Mouse (Mus musculus): ENCODE measurements at regions not wholly inside any gene's neighbourhood (a gene's known extent, or its start where the extent isn't known, plus 50 kb on each side); places are given as distances from the start of the nearest gene placed in this dataset.

DNA sequence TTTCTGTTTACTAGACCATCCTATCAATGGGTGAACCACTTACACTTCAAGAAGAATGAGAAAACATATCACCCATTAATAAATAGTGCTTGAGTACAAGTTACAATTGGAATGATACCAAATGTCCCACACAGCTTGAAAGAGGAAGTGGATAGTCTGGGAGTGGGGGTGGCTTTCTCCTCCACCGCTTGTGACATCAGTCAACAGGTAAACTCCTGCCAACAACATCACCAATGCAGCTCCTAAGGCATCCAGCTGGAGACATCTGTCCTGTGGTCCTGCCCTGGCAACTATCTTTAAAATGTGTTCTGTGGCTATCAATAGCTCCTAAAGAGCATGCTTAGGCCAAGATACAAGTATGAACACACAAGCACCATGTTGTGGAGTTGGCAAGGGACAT, 233.7 kb upstream of the Jade1 start:
- WGBS: 57% methylated on average over 1 of the region's 1 CpGs
- H3K9me3 ChIP-seq (ENCODE audit: low read length): peaks cover 6% of the 10 kb centered on the region; the same call in 1 of the 2 replicates
- no peak for ATAC-seq (ENCODE audit: low FRiP score, low TSS enrichment)
- H3K4me3 ChIP-seq (ENCODE audit: low read length): no peak overlapping the region
- H3K4me1 ChIP-seq (ENCODE audit: insufficient read depth, low read length): peaks cover 21% of the 10 kb centered on the region
- H3K27me3 ChIP-seq (ENCODE audit: insufficient read depth, low read length): no peaks in the 10 kb centered on the region
- H3K27ac ChIP-seq (ENCODE audit: low read length): no peak overlapping the region
- no peaks in the 10 kb centered on the region for H3K36me3 ChIP-seq (ENCODE audit: insufficient read depth, low read length)
- no peak overlapping the region for H3K9ac ChIP-seq (replicated peaks; ENCODE audit: low read length)
- H3K4me2 ChIP-seq (replicated peaks; ENCODE audit: low read depth, low read length): no peak overlapping the region

DNA sequence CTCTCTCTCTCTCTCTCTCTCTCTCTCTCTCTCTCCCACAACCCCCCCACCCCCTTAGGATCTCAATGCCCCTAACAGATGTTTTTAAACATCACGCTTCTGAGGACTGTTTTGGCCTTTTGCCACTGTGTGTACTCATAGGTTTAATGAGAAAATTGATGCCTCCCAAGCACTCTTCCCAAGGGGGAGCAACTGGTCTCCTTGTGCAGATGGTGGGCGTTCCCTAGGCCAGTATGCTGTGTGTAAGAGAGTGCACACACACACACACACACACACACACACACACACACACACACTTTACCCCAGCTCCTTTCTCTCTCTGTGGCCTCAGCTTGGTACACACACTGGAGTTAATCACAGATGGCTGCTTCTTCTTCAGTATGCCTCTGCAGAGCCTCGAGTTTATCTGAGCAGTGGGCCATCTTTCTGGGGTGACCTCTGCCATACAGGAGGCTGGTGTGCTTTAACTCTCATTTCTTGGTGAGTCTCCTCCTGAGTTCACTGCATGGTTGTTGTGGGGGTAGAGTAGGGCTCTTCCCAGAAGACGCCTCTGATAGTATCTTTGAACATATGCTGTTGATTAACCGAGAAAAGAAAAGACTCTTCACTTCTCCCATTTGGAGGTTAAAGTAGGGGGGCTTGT, 236.2 kb upstream of the Jade1 start:
- no peak overlapping the region for H3K4me3 ChIP-seq (ENCODE audit: low read length)
- no peak for ATAC-seq (ENCODE audit: low FRiP score, low TSS enrichment)
- H3K4me2 ChIP-seq (replicated peaks; ENCODE audit: low read depth, low read length): no peak overlapping the region
- H3K4me1 ChIP-seq (ENCODE audit: insufficient read depth, low read length): peaks cover 21% of the 10 kb centered on the region
- 42% methylated on average over 5 of the region's 5 CpGs for WGBS
- H3K9me3 ChIP-seq (ENCODE audit: low read length): peaks cover 8% of the 10 kb centered on the region; the same call in 1 of the 2 replicates
- H3K27me3 ChIP-seq (ENCODE audit: insufficient read depth, low read length): no peaks in the 10 kb centered on the region
- H3K36me3 ChIP-seq (ENCODE audit: insufficient read depth, low read length): no peaks in the 10 kb centered on the region
- no peak overlapping the region for H3K9ac ChIP-seq (replicated peaks; ENCODE audit: low read length)
- no peak overlapping the region for H3K27ac ChIP-seq (ENCODE audit: low read length)

DNA sequence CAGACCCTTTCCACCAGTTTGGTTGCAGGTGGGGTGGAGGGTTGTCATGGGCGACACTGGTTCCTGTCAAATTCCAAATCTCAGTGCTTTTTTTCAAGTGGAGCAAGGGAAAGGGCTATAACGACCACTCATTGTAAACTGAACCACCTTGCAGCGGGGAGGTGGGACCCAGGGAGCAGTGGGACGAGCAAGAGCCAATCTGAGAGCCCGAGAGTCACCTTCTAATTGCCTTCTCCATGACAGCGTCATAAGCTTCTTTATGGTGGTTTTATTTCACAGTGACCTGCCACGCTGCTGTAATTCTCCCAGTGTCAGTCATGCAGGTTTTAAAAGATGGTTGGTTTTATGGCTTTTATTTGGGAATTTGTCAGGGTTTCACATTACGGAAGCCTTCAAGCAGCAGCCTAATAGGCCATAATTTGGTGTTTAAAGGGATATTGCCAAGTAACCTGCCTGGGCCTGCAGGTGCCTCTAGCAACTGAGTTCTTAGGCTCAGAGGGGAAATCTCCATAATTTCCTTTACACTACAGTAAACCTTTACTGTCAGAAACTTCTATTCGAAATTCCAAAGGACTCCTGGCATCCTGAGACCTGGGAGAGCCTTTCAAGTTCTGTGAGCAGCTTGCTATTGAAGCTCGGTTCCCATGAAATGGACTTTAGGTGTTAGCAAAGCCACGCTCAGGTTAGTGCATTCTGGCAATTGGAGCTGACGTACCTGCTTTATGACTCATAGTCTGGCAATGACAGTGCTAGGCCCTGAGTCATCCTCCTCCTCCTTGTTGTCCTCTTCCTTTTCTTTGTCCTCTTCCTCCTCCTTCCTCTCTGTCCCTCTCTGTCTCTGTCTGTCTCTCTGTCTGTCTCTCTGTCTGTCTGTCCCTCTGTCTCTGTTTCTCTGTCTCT, 235.6 kb upstream of the Pgrmc2 start:
- H3K4me1 ChIP-seq (ENCODE audit: insufficient read depth, low read length): peaks cover 21% of the 10 kb centered on the region
- peaks cover 4% of the 10 kb centered on the region; the same call in 1 of the 2 replicates for H3K9me3 ChIP-seq (ENCODE audit: low read length)
- H3K9ac ChIP-seq (replicated peaks; ENCODE audit: low read length): no peak overlapping the region
- peak overlapping the region; percentile 38; the same call in 1 of the 2 replicates for H3K27ac ChIP-seq (ENCODE audit: low read length)
- no peak overlapping the region for H3K4me3 ChIP-seq (ENCODE audit: low read length)
- no peak overlapping the region for H3K4me2 ChIP-seq (replicated peaks; ENCODE audit: low read depth, low read length)
- peak; percentile 28; the same call in 1 of the 2 replicates for ATAC-seq (ENCODE audit: low FRiP score, low TSS enrichment)
- no peaks in the 10 kb centered on the region for H3K27me3 ChIP-seq (ENCODE audit: insufficient read depth, low read length)
- 32% methylated on average over 12 of the region's 12 CpGs for WGBS
- no peaks in the 10 kb centered on the region for H3K36me3 ChIP-seq (ENCODE audit: insufficient read depth, low read length)

DNA sequence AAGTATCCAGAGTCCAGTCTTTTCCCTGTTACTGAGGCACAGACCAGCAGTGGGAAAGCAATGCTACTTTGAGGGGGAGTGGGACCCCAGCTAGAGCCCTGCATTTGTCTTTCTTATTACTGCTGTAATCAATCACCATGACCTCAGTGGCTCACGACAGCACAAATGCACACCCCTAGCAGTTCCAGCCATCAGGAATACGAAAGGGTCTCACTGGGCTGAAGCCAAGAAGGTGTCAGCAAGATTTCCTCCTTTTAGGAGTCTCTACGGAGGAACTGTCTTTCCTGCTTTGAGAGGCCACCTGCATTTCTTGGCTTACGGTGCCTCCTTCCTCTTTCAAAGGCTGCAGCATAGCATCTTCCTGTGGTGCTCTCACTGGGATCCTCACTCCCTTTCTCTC, 234.3 kb upstream of the Pgrmc2 start:
- WGBS: 17% methylated on average over 4 of the region's 4 CpGs
- no peak overlapping the region for H3K4me2 ChIP-seq (replicated peaks; ENCODE audit: low read depth, low read length)
- H3K36me3 ChIP-seq (ENCODE audit: insufficient read depth, low read length): no peaks in the 10 kb centered on the region
- peaks cover 21% of the 10 kb centered on the region for H3K4me1 ChIP-seq (ENCODE audit: insufficient read depth, low read length)
- H3K9ac ChIP-seq (replicated peaks; ENCODE audit: low read length): no peak overlapping the region
- H3K27ac ChIP-seq (ENCODE audit: low read length): no peak overlapping the region
- H3K9me3 ChIP-seq (ENCODE audit: low read length): 0 out of 2 replicates have a peak, but pooled peaks cover 2% of the 10 kb centered on the region
- no peak overlapping the region for H3K4me3 ChIP-seq (ENCODE audit: low read length)
- H3K27me3 ChIP-seq (ENCODE audit: insufficient read depth, low read length): no peaks in the 10 kb centered on the region
- peak; percentile 67 for ATAC-seq (ENCODE audit: low FRiP score, low TSS enrichment)

DNA sequence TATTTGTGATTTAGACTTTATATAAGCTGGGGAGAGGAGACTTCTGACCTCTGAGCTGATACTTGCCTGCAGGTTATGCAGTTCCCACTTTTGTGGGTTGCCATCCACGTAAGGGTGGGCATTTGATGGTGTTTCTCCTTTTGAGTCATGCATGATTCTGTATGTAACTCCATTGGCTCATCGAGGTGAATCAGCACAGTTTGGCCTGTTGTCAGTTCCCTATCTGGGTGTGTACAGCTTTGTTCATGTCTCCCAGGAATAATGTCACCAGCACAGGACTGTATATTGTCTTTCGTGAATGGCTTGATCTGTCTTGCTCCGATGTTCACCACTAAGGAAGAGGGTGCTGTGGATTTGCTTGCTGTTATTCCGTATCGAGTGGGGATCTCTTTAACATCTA, 229.6 kb upstream of the Pgrmc2 start:
- no peak overlapping the region for H3K9ac ChIP-seq (replicated peaks; ENCODE audit: low read length)

DNA sequence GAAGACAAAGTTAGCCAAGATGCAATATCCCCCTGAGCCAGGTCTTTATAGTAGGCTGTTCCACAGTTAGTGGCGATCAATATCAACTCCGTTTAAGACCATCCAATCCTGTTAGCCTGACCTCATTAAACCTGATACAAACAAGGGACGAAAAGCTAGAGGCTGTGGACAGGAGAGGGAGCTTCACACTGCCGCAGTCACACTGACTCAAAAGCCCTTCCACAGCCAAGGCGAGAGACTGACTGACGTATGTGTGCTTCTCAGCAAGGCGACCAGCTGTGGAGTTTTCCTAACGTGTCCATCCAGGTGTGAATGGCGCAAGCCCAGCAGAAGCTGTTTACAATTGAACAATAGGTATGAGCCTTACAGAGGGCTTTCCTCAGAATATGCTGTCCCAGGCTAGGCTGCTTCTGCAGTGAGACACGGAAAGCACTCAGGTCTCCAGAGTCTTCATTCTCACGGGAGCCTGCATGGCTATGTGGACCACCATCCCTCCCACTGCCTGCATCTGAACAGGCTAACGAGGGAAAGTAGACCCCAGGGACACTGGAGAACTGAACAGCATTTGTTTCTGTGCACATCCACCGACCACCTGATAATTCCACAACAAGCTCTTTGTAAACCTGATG, 224.7 kb upstream of the Pgrmc2 start:
- Histone ChIP-seq H3K4me1 (ENCODE audit: insufficient read depth, low read length) (no peaks in the 10 kb centered on the region), H3K9me3 (ENCODE audit: low read length) (no peaks in the 10 kb centered on the region), H3K4me2 (replicated peaks; ENCODE audit: low read depth, low read length) (no peak overlapping the region), H3K36me3 (ENCODE audit: insufficient read depth, low read length) (no peaks in the 10 kb centered on the region), H3K27me3 (ENCODE audit: insufficient read depth, low read length) (no peaks in the 10 kb centered on the region), H3K27ac (ENCODE audit: low read length) (no peak overlapping the region), H3K9ac (replicated peaks; ENCODE audit: low read length) (no peak overlapping the region), H3K4me3 (ENCODE audit: low read length) (no peak overlapping the region)
- 71% methylated on average over 13 of the region's 13 CpGs for WGBS
- ATAC-seq (ENCODE audit: low FRiP score, low TSS enrichment): no peak

More for the DNA sequence above, 229.6 kb upstream of the Pgrmc2 start:
- ATAC-seq (ENCODE audit: low FRiP score, low TSS enrichment): no peak
- peaks cover 6% of the 10 kb centered on the region; the same call in 1 of the 2 replicates for H3K4me1 ChIP-seq (ENCODE audit: insufficient read depth, low read length)
- no peaks in the 10 kb centered on the region for H3K27me3 ChIP-seq (ENCODE audit: insufficient read depth, low read length)
- 86% methylated on average over 6 of the region's 6 CpGs for WGBS
- H3K27ac ChIP-seq (ENCODE audit: low read length): no peak overlapping the region
- no peak overlapping the region for H3K4me2 ChIP-seq (replicated peaks; ENCODE audit: low read depth, low read length)
- no peaks in the 10 kb centered on the region for H3K36me3 ChIP-seq (ENCODE audit: insufficient read depth, low read length)
- 0 out of 2 replicates have a peak, but pooled peaks cover 2% of the 10 kb centered on the region for H3K9me3 ChIP-seq (ENCODE audit: low read length)
- no peak overlapping the region for H3K4me3 ChIP-seq (ENCODE audit: low read length)

DNA sequence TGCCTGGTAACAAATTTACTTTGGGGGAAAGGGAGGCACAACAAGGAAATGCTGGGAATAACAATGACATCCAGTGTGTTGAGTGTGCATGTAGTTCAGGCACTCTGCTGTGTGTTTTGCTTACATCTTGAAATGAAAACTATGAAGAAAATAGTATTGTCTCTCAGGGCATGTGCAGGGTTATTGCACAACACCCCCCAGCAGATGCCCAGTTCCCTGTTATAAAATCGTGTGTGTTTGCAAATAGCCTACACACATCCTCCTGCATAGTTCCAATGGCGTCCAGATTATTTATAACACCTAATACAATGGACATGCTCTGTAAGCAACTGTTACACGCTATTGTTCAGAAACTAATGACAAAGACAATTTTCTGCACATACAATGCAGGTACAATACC, 220.0 kb upstream of the Pgrmc2 start:
- Histone ChIP-seq H3K27me3 (ENCODE audit: insufficient read depth, low read length) (no peaks in the 10 kb centered on the region), H3K9me3 (ENCODE audit: low read length) (no peaks in the 10 kb centered on the region), H3K4me2 (replicated peaks; ENCODE audit: low read depth, low read length) (no peak overlapping the region), H3K4me3 (ENCODE audit: low read length) (no peak overlapping the region), H3K27ac (ENCODE audit: low read length) (no peak overlapping the region), H3K4me1 (ENCODE audit: insufficient read depth, low read length) (no peaks in the 10 kb centered on the region), H3K9ac (replicated peaks; ENCODE audit: low read length) (no peak overlapping the region), H3K36me3 (ENCODE audit: insufficient read depth, low read length) (no peaks in the 10 kb centered on the region)
- ATAC-seq (ENCODE audit: low FRiP score, low TSS enrichment): no peak
- 83% methylated on average over 3 of the region's 3 CpGs for WGBS

DNA sequence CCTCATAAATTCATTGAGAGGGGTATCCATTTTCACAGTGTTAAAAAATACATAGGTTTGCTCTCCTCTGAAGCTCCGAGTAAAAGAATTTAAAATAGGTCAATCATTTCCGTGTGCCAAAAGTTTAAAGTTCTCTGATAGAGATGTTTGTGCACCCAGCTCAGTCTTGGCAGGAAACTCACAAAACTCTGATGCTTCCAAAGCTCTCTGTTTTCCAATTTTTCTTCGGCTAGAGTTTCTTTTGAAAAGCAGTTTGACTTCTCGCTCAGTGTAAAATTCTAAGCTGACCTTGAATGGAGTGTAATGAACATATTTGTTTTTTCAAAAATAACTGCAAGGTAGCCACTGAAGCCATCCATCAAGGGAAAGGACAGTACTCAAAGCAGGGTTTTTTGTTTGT, 215.9 kb upstream of the Pgrmc2 start:
- Histone ChIP-seq H3K4me1 (ENCODE audit: insufficient read depth, low read length) (peaks cover 16% of the 10 kb centered on the region), H3K4me2 (replicated peaks; ENCODE audit: low read depth, low read length) (no peak overlapping the region), H3K9me3 (ENCODE audit: low read length) (no peaks in the 10 kb centered on the region), H3K27me3 (ENCODE audit: insufficient read depth, low read length) (no peaks in the 10 kb centered on the region), H3K4me3 (ENCODE audit: low read length) (no peak overlapping the region), H3K9ac (replicated peaks; ENCODE audit: low read length) (no peak overlapping the region), H3K36me3 (ENCODE audit: insufficient read depth, low read length) (no peaks in the 10 kb centered on the region), H3K27ac (ENCODE audit: low read length) (no peak overlapping the region)
- 61% methylated on average over 4 of the region's 4 CpGs for WGBS
- ATAC-seq (ENCODE audit: low FRiP score, low TSS enrichment): no peak

DNA sequence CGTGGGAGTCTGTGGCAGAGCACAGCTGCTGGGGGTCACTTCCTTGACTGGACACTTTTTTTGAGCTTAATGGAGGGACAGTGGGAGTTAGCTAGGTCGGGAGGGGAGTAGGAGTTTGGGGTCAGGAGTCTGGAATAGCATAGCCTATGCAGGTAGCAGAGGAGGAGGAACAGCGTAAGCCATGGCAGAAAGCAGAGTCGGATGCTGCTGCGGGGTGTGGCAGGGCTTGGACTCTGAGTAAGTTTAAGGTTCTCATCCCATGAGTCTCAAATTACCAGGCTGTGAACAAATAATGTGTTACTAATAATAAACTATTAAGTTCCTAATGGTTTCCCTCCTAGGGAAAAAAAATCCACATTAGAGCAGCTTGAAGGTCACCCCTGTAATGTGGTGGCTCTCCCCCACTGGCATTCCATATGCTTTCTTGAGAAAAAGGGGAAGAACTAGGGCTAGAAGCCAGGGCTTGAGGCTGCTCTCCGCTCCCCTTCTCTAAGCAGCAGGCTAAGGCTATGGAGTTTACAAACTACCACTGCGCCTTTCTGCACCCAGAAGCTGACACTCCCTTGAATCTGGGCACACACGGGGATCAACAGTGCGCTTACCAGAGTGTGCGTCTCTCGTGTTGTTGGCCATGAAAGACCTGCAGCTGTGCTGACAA, 213.4 kb upstream of the Pgrmc2 start:
- Histone ChIP-seq H3K9me3 (ENCODE audit: low read length) (no peaks in the 10 kb centered on the region), H3K27ac (ENCODE audit: low read length) (no peak overlapping the region), H3K4me1 (ENCODE audit: insufficient read depth, low read length) (peaks cover 16% of the 10 kb centered on the region), H3K4me3 (ENCODE audit: low read length) (no peak overlapping the region), H3K9ac (replicated peaks; ENCODE audit: low read length) (no peak overlapping the region), H3K27me3 (ENCODE audit: insufficient read depth, low read length) (no peaks in the 10 kb centered on the region), H3K4me2 (replicated peaks; ENCODE audit: low read depth, low read length) (no peak overlapping the region), H3K36me3 (ENCODE audit: insufficient read depth, low read length) (no peaks in the 10 kb centered on the region)
- peak; percentile 75 for ATAC-seq (ENCODE audit: low FRiP score, low TSS enrichment)
- WGBS: 48% methylated on average over 11 of the region's 11 CpGs

Measured in kidney, embryonic 16.5 days (tissue).